Mouse (Mus musculus) thymus, postnatal 10 days (tissue): ENCODE data around the gene Cyp27b1.
A peak's percentile ranks its signal among the peaks of the same experiment; 100 is the strongest.

ENCODE experiments used
- DNase-seq, 2 experiments: peaks; one replicate each; pipeline ENCODE4 v3.0.0; 2021; ENCODE audit warnings: low spot score in 2 of 2

Gene Cyp27b1

GRCm38 (mm10) chr10:127047954-127048353 lies at the start of gene Cyp27b1:
Gene Cyp27b1 (plus strand): TSS chr10:127048250.
- no peak for DNase-seq

GRCm38 (mm10) chr10:127000529-127000928 lies 47.5 kb upstream of the Cyp27b1 start, which contains the start of gene Avil:
Gene Avil (plus strand): TSS chr10:127000709.
- no peak for DNase-seq

- DNase-seq = no peak
These were observed 46.8 kb upstream of the Cyp27b1 start for GRCm38 (mm10) chr10:127001297-127001696.

GRCm38 (mm10) chr10:127002056-127002455 lies 46.0 kb upstream of the Cyp27b1 start:
- DNase-seq = no peak

- no peak for DNase-seq
These were observed 45.3 kb upstream of the Cyp27b1 start for GRCm38 (mm10) chr10:127002765-127003164.

GRCm38 (mm10) chr10:127003334-127003733 lies 44.7 kb upstream of the Cyp27b1 start:
- DNase-seq = no peak

- DNase-seq = no peak
These were observed 44.2 kb upstream of the Cyp27b1 start for GRCm38 (mm10) chr10:127003806-127004205.

GRCm38 (mm10) chr10:127016488-127016887 lies 31.6 kb upstream of the Cyp27b1 start:
- no peak for DNase-seq

GRCm38 (mm10) chr10:127017071-127017470 lies 31.0 kb upstream of the Cyp27b1 start:
- DNase-seq = no peak

GRCm38 (mm10) chr10:127018422-127018821 lies 29.6 kb upstream of the Cyp27b1 start:
- DNase-seq = no peak

- DNase-seq = peak; percentile 84 to 94
These were observed 17.4 kb upstream of the Cyp27b1 start, which contains the start of gene Tsfm for GRCm38 (mm10) chr10:127030336-127031296. Gene Tsfm (minus strand): TSS chr10:127030840.

GRCm38 (mm10) chr10:127033301-127033741 lies 14.7 kb upstream of the Cyp27b1 start:
- DNase-seq = no peak

- DNase-seq = no peak
These were observed 11.8 kb upstream of the Cyp27b1 start for GRCm38 (mm10) chr10:127036273-127036672.

- no peak for DNase-seq
These were observed 10.4 kb upstream of the Cyp27b1 start for GRCm38 (mm10) chr10:127037641-127038040.

- no peak for DNase-seq
These were observed 7.4 kb upstream of the Cyp27b1 start for GRCm38 (mm10) chr10:127040569-127041214.

GRCm38 (mm10) chr10:127041274-127041766 lies 6.7 kb upstream of the Cyp27b1 start, which contains the start of the genes Mettl1 and Eef1akmt3:
Gene Mettl1 (plus strand): TSS chr10:127041414.
Gene Eef1akmt3 (minus strand): TSS chr10:127041513.
- no peak for DNase-seq

GRCm38 (mm10) chr10:127041774-127042338 lies 6.2 kb upstream of the Cyp27b1 start:
- DNase-seq = peak; percentile 60 to 72

- DNase-seq = no peak
These were observed 5.5 kb upstream of the Cyp27b1 start for GRCm38 (mm10) chr10:127042468-127043115.

- no peak for DNase-seq
These were observed 4.9 kb upstream of the Cyp27b1 start for GRCm38 (mm10) chr10:127043187-127043586.

GRCm38 (mm10) chr10:127048608-127049394 lies 751 bp downstream of the Cyp27b1 start:
- no peak for DNase-seq
